Mouse (Mus musculus) forebrain, embryonic 15.5 days (tissue): Measurements from ENCODE around the gene Cotl1. TPM values are rescaled to one million over a fixed set of nuclear protein-coding genes. Genes with fewer than 3 reads are reported as not detected.

Experiments used
- ATAC-seq: fragments of 200-750 bp; cut with Nextera tagmentation; replicated peaks from 2 replicates; pipeline ENCODE4 v1.8.0; 2017; ENCODE audit warnings: mild to moderate bottlenecking, moderate TSS enrichment, moderate library complexity
- H3K27ac ChIP-seq: fragments of 300-500 bp; sonication (generic); replicated peaks from 2 replicates; pipeline ENCODE4 v1.5.1; 2015; ENCODE audit warnings: mild to moderate bottlenecking, inconsistent platforms
- H3K27me3 ChIP-seq: fragments of 300-500 bp; sonication (generic); 2 replicates; pipeline ENCODE4 v1.6.1; 2015; ENCODE audit warnings: inconsistent platforms
- H3K36me3 ChIP-seq: fragments of 300-500 bp; sonication (generic); 2 replicates; pipeline ENCODE4 v1.6.1; 2015; ENCODE audit warnings: mild to moderate bottlenecking, inconsistent platforms
- H3K4me1 ChIP-seq: fragments of 300-500 bp; sonication (generic); 2 replicates; pipeline ENCODE4 v1.6.1; 2015; ENCODE audit warnings: inconsistent platforms
- H3K4me2 ChIP-seq: fragments of 300-500 bp; sonication (generic); replicated peaks from 2 replicates; pipeline ENCODE4 v1.6.1; 2015; ENCODE audit warnings: mild to moderate bottlenecking, inconsistent platforms
- H3K4me3 ChIP-seq: fragments of 300-500 bp; sonication (generic); 2 replicates; pipeline ENCODE4 v1.5.1; 2015; ENCODE audit warnings: mild to moderate bottlenecking, inconsistent platforms
- H3K9ac ChIP-seq: fragments of 300-500 bp; sonication (generic); replicated peaks from 2 replicates; pipeline ENCODE4 v1.6.1; 2015; ENCODE audit warnings: mild to moderate bottlenecking, inconsistent platforms
- H3K9me3 ChIP-seq: fragments of 300-500 bp; sonication (generic); 2 replicates; pipeline ENCODE4 v1.6.1; 2016; ENCODE audit warnings: inconsistent platforms
- WGBS: fragments of 180-500 bp; shearing (Covaris S2); methylation state at CpG from one replicate; pipeline ENCODE4 v1.1.7; 2015; ENCODE audit warnings: mixed read lengths; 5-methylcytosine and 5-hydroxymethylcytosine counted together
- polyA plus RNA-seq: library from polyadenylated mRNA; unstranded; fragments of >200 nt; fragmentation: Nextera tagmentation; extraction: Ambion mirVana; gene quantifications from 2 replicates; pipeline ENCODE4 v1.2.1, GENCODE M21; 2015

Cotl1 gene
- 127 and 138 TPM in 2 replicates for polyA plus RNA-seq

DNA sequence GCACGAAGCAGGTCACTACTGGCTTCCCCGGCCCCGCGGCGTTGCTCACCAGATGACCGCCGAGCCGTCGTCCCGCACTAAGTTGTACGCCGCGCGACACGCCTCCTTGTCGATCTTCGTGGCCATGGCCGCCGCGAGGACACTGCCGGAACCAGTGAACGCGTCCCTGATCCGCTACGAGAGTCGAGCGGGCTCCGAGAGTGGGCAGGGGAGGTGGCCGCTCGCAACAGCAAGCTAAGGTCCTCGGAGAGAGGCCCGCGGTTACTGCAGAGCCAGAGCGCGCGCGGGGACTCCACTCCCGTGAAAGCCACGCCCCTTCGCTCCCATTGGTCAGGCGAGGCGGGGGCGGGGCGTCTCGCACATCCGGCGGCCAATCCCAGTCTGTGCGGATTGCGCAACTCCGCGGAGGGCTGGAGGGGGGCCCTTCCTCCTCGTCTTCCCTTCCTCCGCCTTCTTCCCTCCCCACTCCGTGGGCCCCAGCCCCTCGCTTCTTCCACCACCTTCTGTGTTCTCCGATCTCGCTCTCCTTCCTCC is at the start of gene Cotl1:
TSS of gene Cotl1 (minus strand) at position 270 of the 534 bp plus-strand sequence.
- Histone ChIP-seq H3K4me3 (peak within 1 kb of the TSS; percentile 92), H3K27ac (peak within 1 kb of the TSS; percentile 87), H3K27me3 (no peaks in the 10 kb centered on the region), H3K9ac (peak within 1 kb of the TSS; percentile 85), H3K4me2 (peak within 1 kb of the TSS; percentile 65), H3K9me3 (no peaks in the 10 kb centered on the region), H3K4me1 (peaks cover 48% of the 10 kb centered on the region), H3K36me3 (no peaks in the 10 kb centered on the region)
- peak; percentile 97 for ATAC-seq
- WGBS, result under 1% methylated on average over 56 of the region's 57 CpGs

DNA sequence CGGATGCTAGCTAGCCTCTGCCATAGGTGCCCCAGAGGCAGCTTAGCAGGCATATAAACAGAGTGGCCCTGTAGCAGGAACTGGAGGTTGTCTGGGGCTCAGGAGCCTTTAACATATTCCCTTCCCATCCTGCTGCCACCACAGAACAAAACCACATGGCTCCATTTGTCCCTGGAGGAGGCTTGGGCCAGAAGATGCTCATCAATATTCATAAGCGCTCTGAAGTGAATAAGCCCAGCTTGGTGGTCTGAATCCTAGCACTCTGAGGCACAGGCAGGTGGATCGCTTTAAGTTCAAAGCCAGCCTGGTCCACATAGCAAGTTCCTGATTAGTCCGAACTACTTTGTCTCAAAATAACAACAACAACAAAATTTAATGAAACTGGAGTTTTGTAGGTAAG is 47.7 kb upstream of the Cotl1 start:
- no peak overlapping the region for H3K4me2 ChIP-seq
- 46% methylated on average over 4 of the region's 4 CpGs for WGBS
- no peaks in the 10 kb centered on the region for H3K27me3 ChIP-seq
- H3K27ac ChIP-seq, result no peak overlapping the region
- no peak overlapping the region for H3K4me3 ChIP-seq
- no peak overlapping the region for H3K9ac ChIP-seq
- ATAC-seq, result no peak
- H3K4me1 ChIP-seq, result peaks cover 13% of the 10 kb centered on the region
- no peaks in the 10 kb centered on the region for H3K36me3 ChIP-seq
- no peaks in the 10 kb centered on the region for H3K9me3 ChIP-seq

DNA sequence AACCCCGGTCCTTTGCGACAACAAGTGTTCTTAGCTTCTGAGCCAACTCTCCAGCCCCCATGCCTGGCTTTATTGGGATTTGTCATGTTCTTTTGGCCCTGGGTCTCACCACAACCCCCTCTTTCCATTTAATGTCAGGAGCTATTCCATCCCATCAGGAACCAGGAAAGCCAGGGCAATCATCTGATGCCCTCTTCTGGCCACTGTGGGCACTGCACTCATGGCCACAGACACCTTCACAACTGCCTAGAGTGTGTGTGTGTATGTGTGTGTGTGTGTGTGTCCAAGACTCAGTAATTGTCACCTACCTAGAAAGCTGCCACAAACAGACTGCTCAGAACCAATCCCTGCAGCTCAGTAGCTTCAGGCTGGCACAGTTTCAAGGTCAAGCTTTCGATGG is 46.8 kb upstream of the Cotl1 start:
- H3K36me3 ChIP-seq, result no peaks in the 10 kb centered on the region
- no peak overlapping the region for H3K27ac ChIP-seq
- 82% methylated on average over 3 of the region's 3 CpGs for WGBS
- no peak; the same call in 1 of the 2 replicates for ATAC-seq
- H3K27me3 ChIP-seq, result no peaks in the 10 kb centered on the region
- no peak overlapping the region for H3K4me3 ChIP-seq
- no peak overlapping the region for H3K4me2 ChIP-seq
- H3K9ac ChIP-seq, result no peak overlapping the region
- H3K9me3 ChIP-seq, result no peaks in the 10 kb centered on the region
- peaks cover 13% of the 10 kb centered on the region for H3K4me1 ChIP-seq

DNA sequence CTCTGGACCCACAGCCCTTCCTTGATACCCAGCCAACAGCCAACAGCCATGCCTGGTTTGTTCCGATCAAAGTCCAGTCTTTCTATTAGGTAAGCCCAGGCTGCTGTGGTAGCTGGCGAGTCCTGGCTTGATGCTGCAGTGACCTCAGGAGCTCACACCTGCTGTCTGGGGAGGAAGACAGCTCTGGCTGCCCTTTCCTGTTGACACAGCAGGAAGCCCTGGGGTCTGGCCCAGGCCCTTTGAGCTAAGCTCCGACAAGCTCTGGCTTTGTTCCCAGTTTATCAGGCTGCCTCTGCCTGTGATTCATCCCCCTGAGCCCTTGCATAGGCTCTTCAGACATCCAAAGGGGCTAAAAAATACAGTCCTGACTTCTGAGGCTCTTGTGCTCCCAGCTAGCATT is 45.3 kb upstream of the Cotl1 start:
- H3K4me3 ChIP-seq, result no peak overlapping the region
- WGBS, result 27% methylated on average over 3 of the region's 3 CpGs
- H3K9me3 ChIP-seq, result no peaks in the 10 kb centered on the region
- H3K36me3 ChIP-seq, result no peaks in the 10 kb centered on the region
- no peaks in the 10 kb centered on the region for H3K27me3 ChIP-seq
- no peak overlapping the region for H3K9ac ChIP-seq
- ATAC-seq, result no peak
- no peak overlapping the region for H3K4me2 ChIP-seq
- peaks cover 13% of the 10 kb centered on the region for H3K4me1 ChIP-seq
- no peak overlapping the region for H3K27ac ChIP-seq

DNA sequence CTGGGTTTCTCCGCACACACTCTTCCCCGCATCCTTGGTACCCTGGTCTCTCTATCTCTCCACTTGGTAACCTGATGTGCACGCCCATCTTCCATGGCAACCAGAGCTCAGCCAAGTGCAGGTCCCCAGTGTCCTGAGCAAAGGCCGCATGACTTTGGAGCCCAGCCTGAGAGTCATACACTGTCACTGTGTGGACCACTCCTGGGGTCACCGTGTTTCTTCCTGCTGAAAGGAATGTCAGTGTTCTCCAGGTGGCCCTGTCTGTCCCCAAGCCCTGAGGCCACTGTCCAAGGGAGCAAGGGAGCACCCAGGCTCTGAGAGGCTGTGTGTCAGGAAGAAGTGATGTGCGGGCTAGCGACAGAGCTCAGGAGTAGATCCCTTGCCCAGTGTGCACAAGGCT is 42.9 kb upstream of the Cotl1 start:
- WGBS, result 93% methylated on average over 7 of the region's 7 CpGs
- ATAC-seq, result no peak

DNA sequence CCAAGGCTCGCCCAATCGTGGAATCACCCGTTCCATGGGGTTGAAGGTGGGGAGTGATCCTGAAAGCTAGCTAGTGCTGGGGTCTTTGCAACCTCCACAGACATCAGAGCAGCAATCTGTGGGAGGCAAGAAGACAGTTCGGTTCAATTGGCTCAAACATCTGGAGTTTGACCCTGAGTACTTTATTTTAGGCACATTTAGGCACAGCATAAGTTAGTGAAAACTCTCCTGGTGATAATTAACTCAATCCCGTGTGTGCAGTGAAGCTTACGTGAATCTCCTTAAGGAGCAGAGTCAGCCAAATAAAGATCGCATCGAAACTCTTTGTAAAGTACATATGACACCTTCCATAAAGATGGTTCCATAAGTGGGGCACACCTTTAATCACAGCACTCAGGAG is 41.6 kb upstream of the Cotl1 start:
- H3K4me3 ChIP-seq, result no peak overlapping the region
- ATAC-seq, result no peak
- H3K9me3 ChIP-seq, result no peaks in the 10 kb centered on the region
- no peaks in the 10 kb centered on the region for H3K36me3 ChIP-seq
- H3K4me2 ChIP-seq, result no peak overlapping the region
- no peaks in the 10 kb centered on the region for H3K27me3 ChIP-seq
- no peak overlapping the region for H3K27ac ChIP-seq
- no peak overlapping the region for H3K9ac ChIP-seq
- H3K4me1 ChIP-seq, result peaks cover 7% of the 10 kb centered on the region
- WGBS, result 77% methylated on average over 8 of the region's 8 CpGs

More for the DNA sequence above, 42.9 kb upstream of the Cotl1 start:
- Histone ChIP-seq H3K27me3 (no peaks in the 10 kb centered on the region), H3K4me1 (peaks cover 13% of the 10 kb centered on the region), H3K9me3 (no peaks in the 10 kb centered on the region), H3K9ac (no peak overlapping the region), H3K4me2 (no peak overlapping the region), H3K36me3 (no peaks in the 10 kb centered on the region), H3K27ac (no peak overlapping the region), H3K4me3 (no peak overlapping the region)

DNA sequence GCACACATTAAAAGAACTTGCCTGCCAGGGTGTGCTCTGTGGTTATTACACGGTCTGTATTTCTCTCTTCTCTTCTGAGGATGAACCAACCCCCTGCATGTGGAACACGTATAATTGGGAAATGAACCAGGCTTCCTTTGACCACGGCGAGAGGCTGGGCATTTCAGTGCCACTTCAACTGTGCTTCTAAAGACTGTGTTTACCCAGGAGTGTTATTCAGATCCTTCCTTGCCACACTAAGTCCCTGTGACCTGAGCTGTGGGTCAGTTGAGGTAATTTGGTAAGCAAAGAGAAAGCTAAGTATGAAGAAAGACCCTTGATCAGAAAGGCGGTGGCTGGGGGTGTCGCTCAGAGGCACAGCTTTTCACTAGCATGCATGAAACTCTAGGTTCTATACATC is 41.0 kb upstream of the Cotl1 start:
- Histone ChIP-seq H3K27me3 (no peaks in the 10 kb centered on the region), H3K27ac (no peak overlapping the region), H3K9me3 (no peaks in the 10 kb centered on the region), H3K4me1 (peaks cover 7% of the 10 kb centered on the region), H3K9ac (no peak overlapping the region), H3K4me3 (no peak overlapping the region), H3K36me3 (no peaks in the 10 kb centered on the region), H3K4me2 (no peak overlapping the region)
- 82% methylated on average over 6 of the region's 6 CpGs for WGBS
- ATAC-seq, result no peak

DNA sequence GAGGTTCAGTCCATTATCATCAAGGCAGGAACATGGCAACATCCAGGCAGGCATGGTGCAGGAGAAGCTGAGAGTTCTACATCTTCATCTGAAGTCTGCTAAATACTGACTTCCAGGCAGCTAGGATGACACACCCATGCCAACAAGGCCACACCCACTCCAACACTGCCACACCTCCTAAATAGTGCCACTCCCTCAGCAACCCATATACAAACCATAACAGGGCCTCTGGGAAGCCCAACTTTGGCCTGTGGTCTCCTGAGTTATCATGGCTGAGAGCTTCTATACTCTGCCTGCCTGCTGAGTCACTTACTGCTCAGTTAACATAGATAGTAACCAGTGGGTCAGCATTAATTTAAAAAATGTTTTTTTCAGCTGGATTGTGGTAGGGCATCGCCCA is 32.8 kb upstream of the Cotl1 start:
- Histone ChIP-seq H3K9me3 (0 out of 2 replicates have a peak, but pooled peaks cover 8% of the 10 kb centered on the region), H3K9ac (no peak overlapping the region), H3K4me3 (no peak overlapping the region), H3K4me2 (no peak overlapping the region), H3K27ac (no peak overlapping the region), H3K27me3 (no peaks in the 10 kb centered on the region), H3K4me1 (no peaks in the 10 kb centered on the region), H3K36me3 (peaks cover 28% of the 10 kb centered on the region)
- 94% methylated on average over 1 of the region's 1 CpGs for WGBS
- no peak for ATAC-seq

DNA sequence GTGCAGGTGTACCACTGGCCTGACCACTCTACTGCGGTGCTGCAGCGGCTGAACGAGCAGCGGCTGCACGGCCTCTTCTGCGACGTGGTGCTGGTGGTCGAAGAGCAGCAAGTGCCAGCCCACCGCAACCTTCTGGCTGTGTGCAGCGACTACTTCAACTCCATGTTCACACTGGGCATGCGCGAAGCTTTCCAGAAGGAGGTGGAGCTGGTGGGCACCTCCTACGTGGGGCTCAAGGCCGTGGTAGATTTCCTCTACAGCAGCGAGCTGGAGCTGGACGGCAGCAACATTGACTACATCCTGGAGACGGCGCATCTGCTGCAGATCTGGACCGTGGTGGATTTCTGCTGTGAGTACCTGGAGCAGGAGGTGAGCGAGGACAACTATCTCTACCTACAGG is 29.3 kb upstream of the Cotl1 start:
- peaks cover 28% of the 10 kb centered on the region for H3K36me3 ChIP-seq
- no peaks in the 10 kb centered on the region for H3K27me3 ChIP-seq
- H3K9ac ChIP-seq, result no peak overlapping the region
- no peak overlapping the region for H3K27ac ChIP-seq
- ATAC-seq, result no peak
- 0 out of 2 replicates have a peak, but pooled peaks cover 8% of the 10 kb centered on the region for H3K9me3 ChIP-seq
- 86% methylated on average over 20 of the region's 20 CpGs for WGBS
- H3K4me2 ChIP-seq, result no peak overlapping the region
- no peaks in the 10 kb centered on the region for H3K4me1 ChIP-seq
- no peak overlapping the region for H3K4me3 ChIP-seq

DNA sequence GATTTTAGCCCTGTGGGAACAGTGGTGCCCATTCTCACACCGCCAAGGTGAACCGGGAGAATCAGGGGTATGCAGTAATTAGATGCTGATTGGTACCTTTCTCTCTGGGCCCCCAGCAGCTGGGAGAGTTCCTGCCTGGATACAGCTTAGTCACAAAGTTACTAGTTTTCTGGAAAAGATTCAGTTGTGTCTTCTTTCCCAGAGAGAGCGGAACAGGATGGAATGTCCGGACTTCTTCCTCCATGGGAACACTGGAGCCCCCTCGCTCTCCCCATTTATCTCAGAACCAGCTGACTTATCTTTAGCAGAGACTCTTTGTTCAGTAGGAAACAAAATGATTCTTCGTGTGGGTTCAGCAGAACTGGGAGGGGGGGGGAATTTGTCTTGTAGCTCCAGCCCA is 22.4 kb upstream of the Cotl1 start:
- H3K9me3 ChIP-seq, result no peaks in the 10 kb centered on the region
- peak overlapping the region; percentile 74 for H3K9ac ChIP-seq
- peak overlapping the region; percentile 63 for H3K4me3 ChIP-seq
- peaks cover 14% of the 10 kb centered on the region for H3K4me1 ChIP-seq
- H3K36me3 ChIP-seq, result no peaks in the 10 kb centered on the region
- no peak overlapping the region for H3K27ac ChIP-seq
- 9% methylated on average over 6 of the region's 6 CpGs for WGBS
- 0 out of 2 replicates have a peak, but pooled peaks cover 4% of the 10 kb centered on the region for H3K27me3 ChIP-seq
- ATAC-seq, result no peak
- H3K4me2 ChIP-seq, result peak overlapping the region; percentile 78

DNA sequence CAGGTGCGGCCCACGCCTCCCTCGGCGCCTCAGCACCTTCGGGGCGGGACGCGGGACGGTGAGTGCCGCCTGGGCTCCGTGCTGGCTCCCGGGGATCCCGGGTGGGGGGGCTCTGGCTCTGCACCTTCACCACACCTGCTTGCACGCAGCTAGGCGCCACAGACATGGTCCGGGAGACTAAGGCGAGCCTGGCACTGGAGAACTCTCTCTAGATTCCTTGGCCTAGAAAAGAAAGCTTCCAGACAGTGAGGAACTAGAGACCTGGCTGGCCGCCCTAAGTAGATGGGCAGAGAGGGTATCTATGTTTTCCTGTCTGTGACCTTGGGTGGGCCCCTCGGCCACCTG is 22.0 kb upstream of the Cotl1 start:
- peak overlapping the region; percentile 74 for H3K9ac ChIP-seq
- ATAC-seq, result no peak; the same call in 1 of the 2 replicates
- H3K4me2 ChIP-seq, result peak overlapping the region; percentile 78
- peak overlapping the region; percentile 63 for H3K4me3 ChIP-seq
- H3K4me1 ChIP-seq, result peaks cover 14% of the 10 kb centered on the region
- 1% methylated on average over 19 of the region's 19 CpGs for WGBS
- no peak overlapping the region; the same call in 1 of the 2 replicates for H3K27ac ChIP-seq
- H3K36me3 ChIP-seq, result no peaks in the 10 kb centered on the region
- no peaks in the 10 kb centered on the region for H3K9me3 ChIP-seq
- 0 out of 2 replicates have a peak, but pooled peaks cover 4% of the 10 kb centered on the region for H3K27me3 ChIP-seq

DNA sequence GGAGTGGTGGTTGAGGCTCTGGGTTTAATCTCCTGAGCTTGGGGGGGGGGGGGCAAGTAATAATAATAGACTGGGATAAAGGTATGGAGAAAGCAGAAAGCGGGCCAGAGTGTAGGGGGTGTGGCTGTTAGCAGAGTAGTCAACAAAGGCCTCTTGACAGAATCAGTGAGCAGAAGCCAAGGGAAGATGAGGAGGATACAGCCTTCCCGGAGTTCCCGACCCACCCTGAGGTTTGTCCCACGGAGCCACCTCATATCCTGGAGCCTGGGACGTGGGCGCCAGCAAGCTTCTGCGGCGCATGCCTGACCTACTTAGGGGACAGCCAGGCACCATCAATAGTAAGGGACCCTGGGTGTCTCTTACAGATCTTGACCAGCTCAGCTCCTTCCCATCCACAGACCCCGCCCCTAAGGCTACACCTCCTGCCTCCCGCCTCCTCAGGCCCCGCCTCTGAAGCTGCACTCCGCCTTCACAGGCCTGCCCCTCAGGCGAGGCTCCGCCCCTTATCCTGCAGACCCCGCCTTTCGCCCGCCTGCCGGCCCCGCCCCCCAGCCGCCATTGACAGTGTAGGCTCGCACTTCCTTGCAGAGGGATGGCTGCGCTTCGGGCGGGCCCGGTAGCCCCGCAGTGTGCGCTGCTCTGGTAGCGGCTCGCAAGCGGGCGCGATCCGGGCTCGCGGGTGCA is 21.5 kb upstream of the Cotl1 start, which contains the start of gene Klhl36:
TSS of gene Klhl36 (plus strand) at position 561 of the 684 bp plus-strand sequence.
- Histone ChIP-seq H3K4me3 (peak within 1 kb of the TSS; percentile 63), H3K4me1 (peaks cover 14% of the 10 kb centered on the region), H3K27me3 (0 out of 2 replicates have a peak, but pooled peaks cover 4% of the 10 kb centered on the region), H3K27ac (no peak within 1 kb of the TSS; the same call in 1 of the 2 replicates), H3K4me2 (peak within 1 kb of the TSS; percentile 78), H3K9ac (peak within 1 kb of the TSS; percentile 74), H3K9me3 (no peaks in the 10 kb centered on the region), H3K36me3 (no peaks in the 10 kb centered on the region)
- peak; percentile 98 for ATAC-seq
- under 1% methylated on average over 35 of the region's 35 CpGs for WGBS
